Mouse (Mus musculus): Measurements from ENCODE around the gene Cfap61.

- TF ChIP-seq CTCF (IDR thresholded peaks at IDR 0.05 in 2 of 3, conservative IDR thresholded peaks at IDR 0.05 in 1 of 3; ENCODE audit: control insufficient read depth in 1 of 3, insufficient read depth in 1 of 3, low read depth in 2 of 3, low read length in 3 of 3, poor library complexity in 1 of 3, severe bottlenecking in 1 of 3): no peak
- no peak for TF ChIP-seq ZNF384 (IDR thresholded peaks at IDR 0.05; ENCODE audit: low read depth, low read length)
- TF ChIP-seq TCF12 (IDR thresholded peaks at IDR 0.05; ENCODE audit: low read depth, low read length): no peak
- no peak for TF ChIP-seq EP300 (IDR thresholded peaks at IDR 0.05; ENCODE audit: low read depth in 1 of 2, low read length in 2 of 2)
- no peak for TF ChIP-seq MXI1 (IDR thresholded peaks at IDR 0.05; ENCODE audit: low read depth, low read length)
- TF ChIP-seq JUND (IDR thresholded peaks at IDR 0.05; ENCODE audit: low read depth, low read length): no peak
- no peak for TF ChIP-seq RAD21 (IDR thresholded peaks at IDR 0.05; ENCODE audit: low read depth, low read length)
- no peak for TF ChIP-seq ZC3H11A (IDR thresholded peaks at IDR 0.05; ENCODE audit: low read depth, low read length)
These were observed 15.7 kb downstream of the Cfap61 start for GRCm38 (mm10) chr2:145950239-145950638.

All from MEL (cell line).